Mouse (Mus musculus): Measurements from ENCODE around the gene Tmem63a.
"Not testable (repeated sequence)": the region's sequence is repeated elsewhere in the genome, so short reads cannot be mapped to it uniquely, and the experiment has no call there.

- not testable (repeated sequence) for TF ChIP-seq CTCF, POLR2A (IDR thresholded peaks at IDR 0.05; ENCODE audit: insufficient read depth, low read depth, low read length)
Observed at GRCm38 (mm10) chr1:180938781-180939180, 3.4 kb upstream of the Tmem63a start.
